Mouse (Mus musculus) olfactory bulb, adult 2 months (tissue): ENCODE results near the gene Olfr522.

Experiments
- CTCF ChIP-seq: fragments of 200-500 bp; IDR thresholded peaks from 2 replicates; pipeline ENCODE4 v1.5.1; 2012; ENCODE audit warnings: low read depth, mild to moderate bottlenecking, low read length, moderate library complexity; ENCODE audit not compliant: insufficient read depth
- POLR2A ChIP-seq: fragments of 200-500 bp; IDR thresholded peaks from 2 replicates; pipeline ENCODE4 v1.6.1; 2012; ENCODE audit warnings: mild to moderate bottlenecking, low read depth, low read length, moderate library complexity; ENCODE audit not compliant: insufficient read depth

- no peak for TF ChIP-seq CTCF
- TF ChIP-seq POLR2A, result no peak
Observed at GRCm38 (mm10) chr7:140167950-140168349, 3.4 kb upstream of the Olfr522 start.
